Mouse (Mus musculus) C2C12 (cell line): ENCODE data around the gene Sacm1l. TPM values are rescaled to one million over a fixed set of nuclear protein-coding genes. Genes with fewer than 3 reads are reported as not detected.

Source experiments
- polyA plus RNA-seq: library from polyadenylated mRNA; unstranded; fragments of >200 nt; fragmentation: generic; extraction: Trizol; gene quantifications from one replicate; pipeline ENCODE4 v1.2.1, GENCODE M21; 2012; ENCODE audit warnings: missing spikeins

The Sacm1l gene
- polyA plus RNA-seq, 1 experiment, result 9.1 TPM

Other genes starting within 250 kb of the Sacm1l start
- 480 TPM for gene Lars2, start 162.8 kb upstream of the Sacm1l start, polyA plus RNA-seq
- gene Limd1, start 51.1 kb upstream of the Sacm1l start, polyA plus RNA-seq, result 20.0 TPM
- gene Slc6a20b, start 102.8 kb downstream of the Sacm1l start, polyA plus RNA-seq, result 0.02 TPM
- 0.01 TPM for gene Ccr9, start 148.7 kb downstream of the Sacm1l start, polyA plus RNA-seq
- gene Slc6a20a, start 149.1 kb downstream of the Sacm1l start, polyA plus RNA-seq, result not detected
- 3.3 TPM for gene Lztfl1, start 187.9 kb downstream of the Sacm1l start, polyA plus RNA-seq